Mouse (Mus musculus) MEL (cell line): ENCODE measurements around the gene Chst12. TPM values are rescaled to one million over a fixed set of nuclear protein-coding genes. Genes with fewer than 3 reads are reported as not detected.

Experiments used
- DNase-seq: peaks from one replicate; pipeline ENCODE4 v3.0.0; 2011; ENCODE audit warnings: low read depth, low spot score
- H3K27ac ChIP-seq: 2 replicates; pipeline ENCODE4 v1.5.1; 2012; ENCODE audit warnings: low read depth, mild to moderate bottlenecking, control low read depth, low read length, moderate library complexity; ENCODE audit not compliant: control insufficient read depth
- H3K27me3 ChIP-seq, 2 experiments: fragments of 150-350 bp in 1 of 2; sonication (generic) in 1 of 2; 2 replicates each; pipeline ENCODE4 v1.6.1; 2012; ENCODE audit warnings: low read length in 2 of 2, mild to moderate bottlenecking in 2 of 2, improper control_type of control experiment in 1 of 2, moderate library complexity in 1 of 2; ENCODE audit not compliant: insufficient read depth in 2 of 2, control insufficient read depth in 1 of 2
- H3K36me3 ChIP-seq, 2 experiments: 2 replicates each; pipeline ENCODE4 v1.6.1; 2012 to 2014; ENCODE audit warnings: low read length in 2 of 2, improper control_type of control experiment in 1 of 2, inconsistent platforms in 1 of 2, mild to moderate bottlenecking in 1 of 2; ENCODE audit not compliant: insufficient read depth in 2 of 2, control insufficient read depth in 1 of 2
- H3K4me1 ChIP-seq, 2 experiments: fragments of 150-350 bp in 1 of 2; sonication (generic) in 1 of 2; 2 replicates each; pipeline ENCODE4 v1.6.1; 2012; ENCODE audit warnings: low read length in 2 of 2, improper control_type of control experiment in 1 of 2, mild to moderate bottlenecking in 1 of 2; ENCODE audit not compliant: insufficient read depth in 2 of 2, control insufficient read depth in 1 of 2
- H3K4me3 ChIP-seq, 2 experiments: fragments of 150-350 bp in 1 of 2; sonication (generic) in 1 of 2; 2 replicates each; pipeline ENCODE4 v1.5.1; 2012; ENCODE audit warnings: low read depth in 2 of 2, low read length in 2 of 2, mild to moderate bottlenecking in 2 of 2, moderate library complexity in 2 of 2, control low read depth in 1 of 2, improper control_type of control experiment in 1 of 2; ENCODE audit not compliant: control insufficient read depth in 1 of 2, insufficient read depth in 1 of 2
- H3K79me2 ChIP-seq: 2 replicates; pipeline ENCODE4 v1.6.1; 2012; ENCODE audit warnings: mild to moderate bottlenecking, low read length, moderate library complexity; ENCODE audit not compliant: control insufficient read depth, poor library complexity, insufficient read depth
- H3K9ac ChIP-seq: 2 replicates; pipeline ENCODE4 v1.6.1; 2012; ENCODE audit warnings: low read depth, mild to moderate bottlenecking, control low read depth, low read length, moderate library complexity; ENCODE audit not compliant: control insufficient read depth, poor library complexity, severe bottlenecking
- H3K9me3 ChIP-seq: fragments of 150-350 bp; sonication (generic); replicated peaks from 2 replicates; pipeline ENCODE4 v1.6.1; 2012; ENCODE audit warnings: mild to moderate bottlenecking, low read length, improper control_type of control experiment, moderate library complexity; ENCODE audit not compliant: insufficient read depth
- BHLHE40 ChIP-seq: IDR thresholded peaks from 2 replicates; pipeline ENCODE4 v1.6.1; 2012; ENCODE audit warnings: low read depth, mild to moderate bottlenecking, inconsistent platforms, low read length, improper control_type of control experiment, borderline replicate concordance
- E2F4 ChIP-seq: IDR thresholded peaks from 2 replicates; pipeline ENCODE4 v1.6.1; 2011; ENCODE audit warnings: low read depth, low read length, improper control_type of control experiment, borderline replicate concordance
- ELF1 ChIP-seq: IDR thresholded peaks from 2 replicates; pipeline ENCODE4 v1.6.1; 2014; ENCODE audit warnings: low read depth, mild to moderate bottlenecking, inconsistent platforms, low read length, improper control_type of control experiment, moderate library complexity
- EP300 ChIP-seq, 2 experiments: IDR thresholded peaks; 2 replicates each; pipeline ENCODE4 v1.6.1; 2011; ENCODE audit warnings: improper control_type of control experiment in 2 of 2, low read length in 2 of 2, low read depth in 1 of 2, mild to moderate bottlenecking in 1 of 2
- GABPA ChIP-seq: IDR thresholded peaks from 2 replicates; pipeline ENCODE4 v1.6.1; 2012; ENCODE audit warnings: low read depth, mild to moderate bottlenecking, inconsistent platforms, low read length, improper control_type of control experiment, moderate library complexity
- HCFC1 ChIP-seq: IDR thresholded peaks from 2 replicates; pipeline ENCODE4 v1.6.1; 2012; ENCODE audit warnings: low read depth, mild to moderate bottlenecking, inconsistent platforms, low read length, improper control_type of control experiment, moderate library complexity
- JUND ChIP-seq: IDR thresholded peaks from 2 replicates; pipeline ENCODE4 v1.6.1; 2011; ENCODE audit warnings: low read depth, mild to moderate bottlenecking, improper control_type of control experiment, low read length
- KAT2A ChIP-seq: conservative IDR thresholded peaks from 2 replicates; pipeline ENCODE4 v1.6.1; 2012; ENCODE audit warnings: low read depth, low read length, improper control_type of control experiment, inconsistent platforms
- MAX ChIP-seq: IDR thresholded peaks from 2 replicates; pipeline ENCODE4 v1.6.1; 2011; ENCODE audit warnings: low read length, improper control_type of control experiment
- MAZ ChIP-seq: IDR thresholded peaks from 2 replicates; pipeline ENCODE4 v1.6.1; 2012; ENCODE audit warnings: low read depth, mild to moderate bottlenecking, inconsistent platforms, low read length, improper control_type of control experiment
- MEF2A ChIP-seq: IDR thresholded peaks from 2 replicates; pipeline ENCODE4 v1.6.1; 2014; ENCODE audit warnings: low read depth, mild to moderate bottlenecking, inconsistent platforms, low read length, improper control_type of control experiment; ENCODE audit not compliant: poor library complexity, insufficient replicate concordance, severe bottlenecking; ENCODE audit errors: extremely low read depth
- MYC ChIP-seq: IDR thresholded peaks from 2 replicates; pipeline ENCODE4 v1.6.1; 2011; ENCODE audit warnings: low read depth, mild to moderate bottlenecking, low read length, improper control_type of control experiment, moderate library complexity
- NELFE ChIP-seq: IDR thresholded peaks from 2 replicates; pipeline ENCODE4 v1.6.1; 2011; ENCODE audit warnings: low read depth, low read length, improper control_type of control experiment
- RAD21 ChIP-seq: IDR thresholded peaks from 2 replicates; pipeline ENCODE4 v1.6.1; 2011; ENCODE audit warnings: mild to moderate bottlenecking, low read depth, low read length, improper control_type of control experiment
- RCOR1 ChIP-seq: IDR thresholded peaks from 2 replicates; pipeline ENCODE4 v1.6.1; 2012; ENCODE audit warnings: low read depth, mild to moderate bottlenecking, inconsistent platforms, low read length, improper control_type of control experiment
- SIN3A ChIP-seq: IDR thresholded peaks from 2 replicates; pipeline ENCODE4 v1.6.1; 2012; ENCODE audit warnings: low read length, improper control_type of control experiment, inconsistent platforms
- TCF12 ChIP-seq: IDR thresholded peaks from 2 replicates; pipeline ENCODE4 v1.6.1; 2014; ENCODE audit warnings: low read depth, mild to moderate bottlenecking, inconsistent platforms, low read length, improper control_type of control experiment, moderate library complexity
- USF1 ChIP-seq: IDR thresholded peaks from 2 replicates; pipeline ENCODE4 v1.6.1; 2014; ENCODE audit warnings: low read depth, mild to moderate bottlenecking, inconsistent platforms, low read length, improper control_type of control experiment, moderate library complexity
- USF2 ChIP-seq, 2 experiments: IDR thresholded peaks; 2 replicates each; pipeline ENCODE4 v1.6.1; 2011 to 2012; ENCODE audit warnings: improper control_type of control experiment in 2 of 2, low read length in 2 of 2, borderline replicate concordance in 1 of 2, inconsistent platforms in 1 of 2, low read depth in 1 of 2, mild to moderate bottlenecking in 1 of 2; ENCODE audit not compliant: insufficient read depth in 1 of 2
- ZC3H11A ChIP-seq: IDR thresholded peaks from 2 replicates; pipeline ENCODE4 v1.6.1; 2012; ENCODE audit warnings: low read depth, mild to moderate bottlenecking, inconsistent platforms, low read length, improper control_type of control experiment
- ZKSCAN1 ChIP-seq: IDR thresholded peaks from 2 replicates; pipeline ENCODE4 v1.6.1; 2012; ENCODE audit warnings: low read depth, mild to moderate bottlenecking, inconsistent platforms, low read length, improper control_type of control experiment, moderate library complexity
- ZNF384 ChIP-seq: IDR thresholded peaks from 2 replicates; pipeline ENCODE4 v1.6.1; 2012; ENCODE audit warnings: low read depth, mild to moderate bottlenecking, inconsistent platforms, low read length, improper control_type of control experiment
- polyA plus RNA-seq, 2 experiments: library from polyadenylated mRNA; stranded (reverse) in 1 of 2; unstranded in 1 of 2; fragments of >175 nt in 1 of 2; fragments of >200 nt in 1 of 2; gene quantifications; 2 replicates each; pipeline versions ENCODE4 v1.2.1 to v1.2.4; 2012; ENCODE audit warnings: low replicate concordance in 2 of 2, low read depth in 1 of 2; ENCODE audit not compliant: insufficient read length in 2 of 2, insufficient read depth in 1 of 2, missing spikeins in 1 of 2
- total RNA-seq: library from RNA; depleted of rRNA; stranded (reverse); fragments of 300-350 nt; gene quantifications from 2 replicates; pipeline ENCODE4 v1.2.3, GENCODE M21; 2012

Gene Chst12
- total and polyA plus RNA-seq, 3 experiments = 4.1 to 8.6 TPM; not detected in 1

GRCm38 (mm10) chr5:140492684-140493233 lies 12.6 kb upstream of the Chst12 start:
- no peaks in the 10 kb centered on the region for H3K79me2 ChIP-seq
- H3K4me3 ChIP-seq = no peak overlapping the region
- H3K36me3 ChIP-seq = no peaks in the 10 kb centered on the region
- H3K9me3 ChIP-seq = no peaks in the 10 kb centered on the region
- no peak overlapping the region for H3K9ac ChIP-seq
- peaks cover 0 to 3% of the 10 kb centered on the region in 2 experiments; a peak in 1 of 4 replicates for H3K4me1 ChIP-seq
- DNase-seq = no peak
- no peak for TF ChIP-seq ZKSCAN1
- TF ChIP-seq JUND = no peak
- TF ChIP-seq EP300 (IDR thresholded peaks at IDR 0.05; ENCODE audit: low read depth in 1 of 2, low read length in 2 of 2) = no peak
- TF ChIP-seq ZC3H11A = no peak
- no peak for TF ChIP-seq ZNF384
- no peak for TF ChIP-seq RCOR1
- TF ChIP-seq SIN3A = no peak
- no peak for TF ChIP-seq TCF12
- no peak for TF ChIP-seq KAT2A
- TF ChIP-seq NELFE = no peak
- TF ChIP-seq HCFC1 = no peak
- TF ChIP-seq USF2 (IDR thresholded peaks at IDR 0.05; ENCODE audit: borderline replicate concordance in 1 of 2, insufficient read depth in 1 of 2, low read depth in 1 of 2, low read length in 2 of 2) = no peak
- H3K27me3 ChIP-seq = no peaks in the 10 kb centered on the region; a peak in 2 of 4 replicates
- no peak overlapping the region for H3K27ac ChIP-seq

- no peaks in the 10 kb centered on the region; a peak in 1 of 4 replicates for H3K27me3 ChIP-seq
- no peaks in the 10 kb centered on the region for H3K9me3 ChIP-seq
- TF ChIP-seq ZKSCAN1 (no peak), MAZ (no peak), ELF1 (no peak), TCF12 (no peak), RAD21 (no peak), USF1 (no peak), GABPA (no peak), MEF2A (no peak), JUND (no peak), E2F4 (no peak), MAX (no peak), MYC (no peak), EP300 (IDR thresholded peaks at IDR 0.05; ENCODE audit: low read depth in 1 of 2, low read length in 2 of 2) (no peak), BHLHE40 (no peak), USF2 (IDR thresholded peaks at IDR 0.05; ENCODE audit: borderline replicate concordance in 1 of 2, insufficient read depth in 1 of 2, low read depth in 1 of 2, low read length in 2 of 2) (no peak)
- no peaks in the 10 kb centered on the region; the same call in 1 of the 2 replicates for H3K79me2 ChIP-seq
- no peak overlapping the region for H3K4me3 ChIP-seq
- peaks cover 0 to 2% of the 10 kb centered on the region in 2 experiments; a peak in 2 of 4 replicates for H3K36me3 ChIP-seq
- DNase-seq = no peak
- H3K9ac ChIP-seq = no peak overlapping the region
- peaks cover 4 to 10% of the 10 kb centered on the region in 2 experiments for H3K4me1 ChIP-seq
- no peak overlapping the region for H3K27ac ChIP-seq
Observed at GRCm38 (mm10) chr5:140498176-140498575, 7.2 kb upstream of the Chst12 start.
